Mouse (Mus musculus) E14TG2a.4 (cell line): ENCODE data around the gene Pgc.

Source experiments
- H3K27me3 ChIP-seq: 2 replicates; pipeline ENCODE4 v1.6.1; 2014; ENCODE audit warnings: low read length, control low read depth; ENCODE audit not compliant: insufficient read depth
- H3K36me3 ChIP-seq: 2 replicates; pipeline ENCODE4 v1.6.1; 2014; ENCODE audit warnings: low read length, control low read depth; ENCODE audit not compliant: insufficient read depth
- H3K4me1 ChIP-seq: replicated peaks from 2 replicates; pipeline ENCODE4 v1.6.1; 2014; ENCODE audit warnings: low read depth, low read length, control low read depth
- H3K4me3 ChIP-seq: replicated peaks from 2 replicates; pipeline ENCODE4 v1.5.1; 2014; ENCODE audit warnings: mild to moderate bottlenecking, low read length
- H3K9me3 ChIP-seq: 2 replicates; pipeline ENCODE4 v1.6.1; 2014; ENCODE audit warnings: low read length, control low read depth
- CTCF ChIP-seq: conservative IDR thresholded peaks from 2 replicates; pipeline ENCODE4 v1.5.1; 2014; ENCODE audit warnings: low read length
- NANOG ChIP-seq: IDR thresholded peaks from 2 replicates; pipeline ENCODE4 v1.6.1; 2014; ENCODE audit warnings: borderline replicate concordance, low read length, mixed read lengths
- POU5F1 ChIP-seq: IDR thresholded peaks from 2 replicates; pipeline ENCODE4 v1.6.1; 2014; ENCODE audit warnings: low read length, borderline replicate concordance

Pgc gene

GRCm38 (mm10) chr17:47749626-47750025 lies 23.0 kb downstream of the Pgc start:
- TF ChIP-seq POU5F1: no peak
- peaks cover 58% of the 10 kb centered on the region for H3K36me3 ChIP-seq
- no peaks in the 10 kb centered on the region for H3K9me3 ChIP-seq
- no peaks in the 10 kb centered on the region for H3K27me3 ChIP-seq
- H3K4me3 ChIP-seq: no peak overlapping the region
- H3K4me1 ChIP-seq: peaks cover 79% of the 10 kb centered on the region

- Histone ChIP-seq H3K36me3 (peaks cover 58% of the 10 kb centered on the region), H3K9me3 (no peaks in the 10 kb centered on the region), H3K27me3 (no peaks in the 10 kb centered on the region), H3K4me3 (no peak overlapping the region), H3K4me1 (peaks cover 84% of the 10 kb centered on the region)
- TF ChIP-seq NANOG (no peak), CTCF (no peak), POU5F1 (no peak)
Measured at GRCm38 (mm10) chr17:47750101-47750500, 23.5 kb downstream of the Pgc start.

- TF ChIP-seq NANOG (no peak), CTCF (peak; percentile 60)
- Histone ChIP-seq H3K4me3 (no peak overlapping the region), H3K27me3 (no peaks in the 10 kb centered on the region), H3K36me3 (peaks cover 54% of the 10 kb centered on the region), H3K4me1 (peaks cover 92% of the 10 kb centered on the region), H3K9me3 (no peaks in the 10 kb centered on the region)
Measured at GRCm38 (mm10) chr17:47751811-47752210, 25.2 kb downstream of the Pgc start.

- no peaks in the 10 kb centered on the region for H3K27me3 ChIP-seq
- no peak overlapping the region for H3K4me3 ChIP-seq
- H3K9me3 ChIP-seq: no peaks in the 10 kb centered on the region
- peaks cover 54% of the 10 kb centered on the region for H3K36me3 ChIP-seq
- no peak for TF ChIP-seq CTCF
- no peak for TF ChIP-seq POU5F1
- TF ChIP-seq NANOG: no peak
- peaks cover 91% of the 10 kb centered on the region for H3K4me1 ChIP-seq
Measured at GRCm38 (mm10) chr17:47753130-47753775, 26.6 kb downstream of the Pgc start.

- Histone ChIP-seq H3K27me3 (no peaks in the 10 kb centered on the region), H3K4me1 (peaks cover 91% of the 10 kb centered on the region), H3K4me3 (no peak overlapping the region), H3K36me3 (peaks cover 51% of the 10 kb centered on the region), H3K9me3 (no peaks in the 10 kb centered on the region)
- TF ChIP-seq POU5F1 (no peak), CTCF (no peak), NANOG (no peak)
Measured at GRCm38 (mm10) chr17:47754246-47754645, 27.6 kb downstream of the Pgc start.

GRCm38 (mm10) chr17:47756366-47756765 lies 29.7 kb downstream of the Pgc start:
- Histone ChIP-seq H3K27me3 (no peaks in the 10 kb centered on the region), H3K36me3 (peaks cover 41% of the 10 kb centered on the region), H3K9me3 (no peaks in the 10 kb centered on the region), H3K4me1 (peaks cover 87% of the 10 kb centered on the region), H3K4me3 (0 out of 2 replicates have a peak overlapping the region, but pooled peaks have one; percentile 20)
- TF ChIP-seq CTCF: no peak
- no peak for TF ChIP-seq NANOG
- no peak for TF ChIP-seq POU5F1

- TF ChIP-seq POU5F1: no peak
- TF ChIP-seq CTCF: no peak
- TF ChIP-seq NANOG: no peak
- Histone ChIP-seq H3K9me3 (no peaks in the 10 kb centered on the region), H3K4me3 (0 out of 2 replicates have a peak overlapping the region, but pooled peaks have one; percentile 20), H3K36me3 (peaks cover 39% of the 10 kb centered on the region), H3K4me1 (peaks cover 84% of the 10 kb centered on the region), H3K27me3 (no peaks in the 10 kb centered on the region)
Measured at GRCm38 (mm10) chr17:47757056-47757610, 30.5 kb downstream of the Pgc start.

- peaks cover 44% of the 10 kb centered on the region for H3K36me3 ChIP-seq
- no peaks in the 10 kb centered on the region for H3K27me3 ChIP-seq
- TF ChIP-seq NANOG (no peak), CTCF (no peak), POU5F1 (no peak)
- no peaks in the 10 kb centered on the region for H3K9me3 ChIP-seq
- no peak overlapping the region for H3K4me3 ChIP-seq
- peaks cover 76% of the 10 kb centered on the region for H3K4me1 ChIP-seq
Measured at GRCm38 (mm10) chr17:47759702-47760410, 33.2 kb downstream of the Pgc start.

- H3K4me3 ChIP-seq: no peak overlapping the region
- TF ChIP-seq CTCF (no peak), POU5F1 (no peak), NANOG (no peak)
- peaks cover 59% of the 10 kb centered on the region for H3K36me3 ChIP-seq
- H3K4me1 ChIP-seq: peaks cover 74% of the 10 kb centered on the region
- no peaks in the 10 kb centered on the region for H3K27me3 ChIP-seq
- no peaks in the 10 kb centered on the region for H3K9me3 ChIP-seq
Measured at GRCm38 (mm10) chr17:47762028-47762427, 35.4 kb downstream of the Pgc start.
